Comparison of ENCODE assay signal across 9 mouse cellular contexts in the genomic region with DNA sequence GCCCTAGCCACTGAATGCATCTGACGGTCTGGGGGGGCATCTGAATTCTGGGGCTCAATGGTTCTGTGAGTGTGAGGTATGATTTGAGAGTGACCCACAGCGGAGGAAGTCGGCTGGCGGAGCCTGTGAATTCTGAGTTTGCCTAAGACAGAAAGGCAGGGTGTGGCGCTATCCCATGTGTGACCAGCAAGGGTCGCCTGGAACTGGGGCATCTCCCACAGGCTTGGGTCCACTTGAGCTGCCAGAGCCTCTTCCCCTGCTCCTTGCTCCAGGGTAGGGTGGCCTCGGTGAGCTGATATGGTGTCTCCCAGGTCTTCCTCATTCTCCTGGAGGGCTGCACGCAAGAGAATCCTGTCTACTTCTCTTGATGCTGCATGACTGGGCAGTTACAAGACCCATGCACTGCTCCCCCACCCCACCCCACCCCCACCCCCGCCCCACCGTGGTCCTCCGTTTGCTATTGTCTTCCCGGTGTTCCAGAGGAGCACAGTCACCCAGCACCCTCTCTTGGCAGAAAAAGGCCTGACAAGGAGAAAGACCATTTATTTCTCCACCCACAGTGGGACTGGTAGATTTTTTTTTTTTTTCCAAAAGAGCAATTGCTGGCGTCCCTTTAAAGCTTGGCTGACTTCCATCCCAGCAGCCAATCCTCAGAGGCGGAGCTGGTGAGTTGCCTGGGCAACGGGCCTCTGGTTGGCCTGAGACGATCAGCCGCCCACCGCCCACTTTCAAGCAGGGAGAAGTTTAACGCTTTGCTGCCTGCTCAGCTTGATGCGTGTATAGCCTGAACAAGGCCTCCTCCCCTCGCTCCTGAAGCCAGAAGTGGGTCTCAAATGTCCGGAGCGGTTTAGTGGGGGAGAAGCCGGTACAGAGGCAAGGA. TPM values are rescaled to one million over a fixed set of nuclear protein-coding genes. Genes with fewer than 3 reads are reported as not detected.
DNase-seq lines count a peak whose midpoint lies in the region; ATAC-seq and TF ChIP-seq lines count a peak whose summit lies in the region.
"Had no signal": no experiment of that assay in that cellular context is flagged by ENCODE, and none has a peak within 500 bp of the region (broad histone marks: within the 10 kb centered on the region; RNA-seq: fewer than 3 reads in every experiment).

No protein-coding gene starts in this region.

- H3K27ac ChIP-seq in hindbrain, postnatal 0 days, result peak overlapping the region; percentile 86
- H3K27ac ChIP-seq: macrophage had no signal

- ATAC-seq in hindbrain, postnatal 0 days, result peak; percentile 87

- H3K36me3 ChIP-seq in hindbrain, postnatal 0 days (ENCODE audit: insufficient read depth, low read length), result no peaks in the 10 kb centered on the region

- H3K4me1 ChIP-seq in hindbrain, postnatal 0 days (ENCODE audit: insufficient read depth, low read length), result peaks cover 13% of the 10 kb centered on the region

- 1% methylated on average over 24 of the region's 24 CpGs for WGBS in hindbrain, postnatal 0 days

- peak overlapping the region; percentile 50 for H3K4me2 ChIP-seq in hindbrain, postnatal 0 days (ENCODE audit: low read depth, low read length)

- H3K9me3 ChIP-seq in hindbrain, postnatal 0 days (ENCODE audit: low read length), result no peaks in the 10 kb centered on the region

- peak; percentile 60 for DNase-seq in T-cell, adult 2 months (ENCODE audit: low spot score)
- peak; percentile 70 to 72 for DNase-seq in cerebellum, postnatal 36 days
- peak; percentile 29 for DNase-seq in gastrocnemius, adult 18-20 months (ENCODE audit: low spot score)
- peak; percentile 99 for DNase-seq in hindbrain, postnatal 0 days (ENCODE audit: low spot score)
- peak; percentile 90 for DNase-seq in left cerebral cortex, adult 11 months (ENCODE audit: low spot score)
- DNase-seq in lung, postnatal 14 days, result peak; percentile 68
- DNase-seq in retina, postnatal 7 days (ENCODE audit: low read depth, low spot score), result peak; percentile 83
- DNase-seq in urinary bladder, postnatal 4 days (ENCODE audit: low spot score in 2 of 2), result peak; percentile 83 to 87

- H3K9ac ChIP-seq in hindbrain, postnatal 0 days (replicated peaks; ENCODE audit: low read length), result peak overlapping the region; percentile 28

- peak; percentile 78 for TF ChIP-seq CTCF in hindbrain, postnatal 0 days (IDR thresholded peaks at IDR 0.05; ENCODE audit: low read depth)

- H3K27me3 ChIP-seq in hindbrain, postnatal 0 days (ENCODE audit: insufficient read depth, low read length), result no peaks in the 10 kb centered on the region

- 0 out of 2 replicates have a peak overlapping the region, but pooled peaks have one; percentile 8 for H3K4me3 ChIP-seq in hindbrain, postnatal 0 days (ENCODE audit: low read length)

RNA-seq across cellular contexts. Expression of a gene that starts 31.3 kb away (rescaled TPM):
- not detected for total RNA-seq in gastrocnemius, adult 18-20 months (2021)
- total RNA-seq in hindbrain, postnatal 0 days (2014; rRNA removed), result 3.9 and 8.2 TPM in 2 replicates
- polyA plus RNA-seq in hindbrain, postnatal 0 days (2015; fragmentation: Nextera tagmentation; extraction: Ambion mirVana), result 3.2 and 4.7 TPM in 2 replicates
- polyA plus RNA-seq: macrophage had no signal

RNA-seq across cellular contexts. Expression of a gene that starts 31.8 kb away (rescaled TPM):
- total RNA-seq in gastrocnemius, adult 18-20 months (2021), result under 1 TPM; 0.41 to 0.74 TPM
- 230 and 246 TPM in 2 replicates for total RNA-seq in hindbrain, postnatal 0 days (2014; rRNA removed)
- polyA plus RNA-seq in hindbrain, postnatal 0 days (2015; fragmentation: Nextera tagmentation; extraction: Ambion mirVana), result 51.4 and 52.9 TPM in 2 replicates

RNA-seq across cellular contexts. Expression of a gene that starts 45.9 kb away (rescaled TPM):
- not detected for total RNA-seq in gastrocnemius, adult 18-20 months (2021)
- total RNA-seq in hindbrain, postnatal 0 days (2014; rRNA removed), result 0.21 and 0.79 TPM in 2 replicates
- 0.26 and 0.86 TPM in 2 replicates for polyA plus RNA-seq in hindbrain, postnatal 0 days (2015; fragmentation: Nextera tagmentation; extraction: Ambion mirVana)
- polyA plus RNA-seq: macrophage had no signal

Comparison
In these comparisons a context has a peak if more than half of its experiments do, and no peak if none do; other contexts are left out.
1. Peak in every context shown above with its lines: DNase-seq, ATAC-seq, H3K4me3 ChIP-seq and H3K27ac ChIP-seq.
2. DNase-seq: peak in every context shown above with its lines; median percentile 99 in hindbrain, postnatal 0 days; 90 in left cerebral cortex, adult 11 months; 85 in urinary bladder, postnatal 4 days; 83 in retina, postnatal 7 days; 71 in cerebellum, postnatal 36 days; 68 in lung, postnatal 14 days; 60 in T-cell, adult 2 months; 29 in gastrocnemius, adult 18-20 months.
3. RNA of a gene that starts 31.8 kb away (total RNA-seq): 230 to 246 TPM in hindbrain, postnatal 0 days; 0.41 to 0.74 TPM in gastrocnemius, adult 18-20 months; every median in the first group is over 100 times any median in the second.